Mouse (Mus musculus): ENCODE results near the gene Defb18.

DNA sequence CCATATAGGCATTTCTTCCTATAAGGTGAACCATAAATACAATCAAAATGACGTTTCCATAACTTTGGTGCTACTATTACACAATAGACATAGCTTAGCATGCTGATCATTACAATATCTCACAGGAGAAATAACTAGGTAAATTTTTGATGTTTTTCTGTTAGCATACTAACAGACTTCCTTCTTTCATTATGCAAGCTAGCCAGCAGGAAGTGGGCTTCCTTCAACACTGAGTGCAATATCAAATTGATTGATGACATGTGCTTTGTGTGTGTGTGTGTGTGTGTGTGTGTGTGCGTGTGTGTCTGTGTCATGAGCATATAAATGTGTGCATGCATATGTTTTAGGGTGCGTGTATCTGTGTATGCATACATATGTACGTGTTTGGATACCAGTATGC, 33.9 kb upstream of the Defb18 start:
- no peak for TF ChIP-seq POLR2A (IDR thresholded peaks at IDR 0.05; ENCODE audit: borderline replicate concordance, low read depth, low read length)
- no peak for TF ChIP-seq CTCF (IDR thresholded peaks at IDR 0.05; ENCODE audit: low read depth, low read length)
